Mouse (Mus musculus): ENCODE results near the gene Gtf2f2.

DNA sequence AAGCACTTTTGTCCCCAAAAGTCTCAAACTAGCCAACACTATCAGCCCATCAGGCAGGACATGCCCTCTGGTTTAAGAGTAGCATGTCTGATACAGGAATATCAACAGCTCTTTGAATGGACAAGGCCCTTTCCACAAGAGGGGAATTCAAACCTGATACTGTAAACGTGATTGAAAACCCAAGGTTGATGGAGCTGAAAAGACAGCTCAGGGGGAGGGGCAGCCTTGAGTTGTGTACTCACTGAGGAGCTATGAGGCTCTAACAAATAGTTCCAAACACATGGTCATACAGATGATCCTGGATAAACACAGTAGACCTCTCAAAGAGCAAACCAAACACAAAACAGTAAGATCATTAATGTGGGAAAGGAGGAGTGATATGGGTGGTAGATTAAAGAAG is 12.6 kb downstream of the Gtf2f2 start:
- TF ChIP-seq CTCF (IDR thresholded peaks at IDR 0.05) (no peak), EP300 (IDR thresholded peaks at IDR 0.05) (no peak)

All from lung, postnatal 0 days (tissue).